Mouse (Mus musculus): ENCODE measurements around the gene Atp2c2.

- no peak for TF ChIP-seq POLR2A (IDR thresholded peaks at IDR 0.05; ENCODE audit: insufficient read length, low read depth)
- no peak for TF ChIP-seq USF1 (IDR thresholded peaks at IDR 0.05; ENCODE audit: low read depth)
- TF ChIP-seq TCF3 (IDR thresholded peaks at IDR 0.05; ENCODE audit: insufficient read length, low read depth): no peak
- TF ChIP-seq MAX (IDR thresholded peaks at IDR 0.05; ENCODE audit: low read depth): no peak
- no peak for TF ChIP-seq REST (IDR thresholded peaks at IDR 0.05; ENCODE audit: insufficient read depth, insufficient read length)
- TF ChIP-seq MYOD1 (IDR thresholded peaks at IDR 0.05; ENCODE audit: control insufficient read depth in 1 of 3, insufficient read length in 2 of 3, low read depth in 2 of 3): no peak
- TF ChIP-seq POLR2AphosphoS2 (IDR thresholded peaks at IDR 0.05; ENCODE audit: insufficient read length, low read depth): no peak
- no peak for TF ChIP-seq MYOG (IDR thresholded peaks at IDR 0.05; ENCODE audit: control insufficient read depth in 1 of 3, insufficient read depth in 1 of 3, insufficient read length in 2 of 3, low read depth in 2 of 3)
- no peak for TF ChIP-seq TCF12 (IDR thresholded peaks at IDR 0.05; ENCODE audit: insufficient read depth, poor library complexity, severe bottlenecking)
- TF ChIP-seq E2F4 (IDR thresholded peaks at IDR 0.05; ENCODE audit: insufficient read depth): no peak
- TF ChIP-seq CEBPB (IDR thresholded peaks at IDR 0.05; ENCODE audit: insufficient read depth, poor library complexity, severe bottlenecking): no peak
These were observed 13.6 kb downstream of the Atp2c2 start for GRCm38 (mm10) chr8:119713421-119713820.

Measured in myocyte (in vitro differentiated cells).